Mouse (Mus musculus): Measurements from ENCODE around the gene Traf3ip2. TPM values are rescaled to one million over a fixed set of nuclear protein-coding genes. Genes with fewer than 3 reads are reported as not detected.
A peak's percentile ranks its signal among the peaks of the same experiment; 100 is the strongest.

Traf3ip2 gene
- polyA plus RNA-seq (2014; fragmentation: Nextera tagmentation; extraction: Ambion mirVana), result 12.5 and 12.9 TPM in 2 replicates

- H3K9me3 ChIP-seq (ENCODE audit: control insufficient read depth, low read length), result 0 out of 2 replicates have a peak, but pooled peaks cover 5% of the 10 kb centered on the region
- DNase-seq (ENCODE audit: low spot score) (no peak), ATAC-seq (ENCODE audit: low read depth) (peak; percentile 27; the same call in 1 of the 2 replicates)
- H3K36me3 ChIP-seq (ENCODE audit: control insufficient read depth, insufficient read depth, low read length), result no peaks in the 10 kb centered on the region
- WGBS, result 33% methylated on average over 4 of the region's 4 CpGs
- no peaks in the 10 kb centered on the region for H3K27me3 ChIP-seq (replicated peaks; ENCODE audit: control insufficient read depth, insufficient read depth, low read length)
- peak within 1 kb of the TSS; percentile 43 for H3K4me3 ChIP-seq (ENCODE audit: low read depth, low read length)
- H3K4me2 ChIP-seq (ENCODE audit: low read depth, low read length), result peak within 1 kb of the TSS; percentile 68
- H3K27ac ChIP-seq (replicated peaks; ENCODE audit: low read depth, low read length), result peak within 1 kb of the TSS; percentile 96
- H3K4me1 ChIP-seq (ENCODE audit: control insufficient read depth, insufficient read depth, low read length), result peaks cover 36% of the 10 kb centered on the region
- peak within 1 kb of the TSS; percentile 76 for H3K9ac ChIP-seq (ENCODE audit: low read depth, low read length)
These were observed at the start of gene Traf3ip2 for GRCm38 (mm10) chr10:39612633-39612988. Gene Traf3ip2, plus strand, starts transcription at chr10:39612934.

- peak overlapping the region; percentile 30; the same call in 1 of the 2 replicates for H3K9ac ChIP-seq (ENCODE audit: low read depth, low read length)
- H3K4me2 ChIP-seq (ENCODE audit: low read depth, low read length), result no peak overlapping the region
- H3K9me3 ChIP-seq (ENCODE audit: control insufficient read depth, low read length), result no peaks in the 10 kb centered on the region
- 40% methylated on average over 24 of the region's 24 CpGs for WGBS
- H3K27me3 ChIP-seq (replicated peaks; ENCODE audit: control insufficient read depth, insufficient read depth, low read length), result no peaks in the 10 kb centered on the region
- peaks cover 20% of the 10 kb centered on the region; the same call in 1 of the 2 replicates for H3K36me3 ChIP-seq (ENCODE audit: control insufficient read depth, insufficient read depth, low read length)
- ATAC-seq (ENCODE audit: low read depth) (peak; percentile 44; the same call in 1 of the 2 replicates), DNase-seq (ENCODE audit: low spot score) (no peak)
- H3K4me1 ChIP-seq (ENCODE audit: control insufficient read depth, insufficient read depth, low read length), result peaks cover 7% of the 10 kb centered on the region
- peak overlapping the region; percentile 61 for H3K27ac ChIP-seq (replicated peaks; ENCODE audit: low read depth, low read length)
- H3K4me3 ChIP-seq (ENCODE audit: low read depth, low read length), result no peak overlapping the region
These were observed 49.0 kb upstream of the Traf3ip2 start for GRCm38 (mm10) chr10:39563552-39564223.

DNA sequence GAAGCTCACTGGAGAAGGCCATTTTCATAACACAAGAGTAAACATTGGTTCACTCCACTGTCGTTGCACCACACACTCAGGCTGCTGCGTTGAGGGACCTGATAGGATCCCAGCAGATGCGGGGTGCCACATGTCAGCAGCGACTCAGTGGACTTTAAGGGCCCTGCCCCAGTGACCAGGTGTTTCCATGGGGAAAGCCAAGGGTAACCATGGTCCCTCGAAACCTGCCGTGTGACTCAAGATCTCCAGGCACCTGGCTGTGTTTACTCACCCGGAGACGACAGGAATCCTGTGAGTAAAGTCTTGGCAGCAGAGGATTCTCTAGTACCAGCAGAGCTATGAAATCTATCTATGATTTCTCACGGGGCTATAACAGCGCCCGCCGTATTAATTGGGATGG lies 45.8 kb upstream of the Traf3ip2 start:
- no peak overlapping the region for H3K4me2 ChIP-seq (ENCODE audit: low read depth, low read length)
- peaks cover 20% of the 10 kb centered on the region; the same call in 1 of the 2 replicates for H3K36me3 ChIP-seq (ENCODE audit: control insufficient read depth, insufficient read depth, low read length)
- ATAC-seq (ENCODE audit: low read depth) (peak; percentile 27; the same call in 1 of the 2 replicates), DNase-seq (ENCODE audit: low spot score) (no peak)
- H3K9me3 ChIP-seq (ENCODE audit: control insufficient read depth, low read length), result no peaks in the 10 kb centered on the region
- H3K9ac ChIP-seq (ENCODE audit: low read depth, low read length), result no peak overlapping the region
- no peak overlapping the region for H3K27ac ChIP-seq (replicated peaks; ENCODE audit: low read depth, low read length)
- 83% methylated on average over 12 of the region's 12 CpGs for WGBS
- H3K27me3 ChIP-seq (replicated peaks; ENCODE audit: control insufficient read depth, insufficient read depth, low read length), result no peaks in the 10 kb centered on the region
- no peak overlapping the region for H3K4me3 ChIP-seq (ENCODE audit: low read depth, low read length)
- peaks cover 14% of the 10 kb centered on the region for H3K4me1 ChIP-seq (ENCODE audit: control insufficient read depth, insufficient read depth, low read length)

DNA sequence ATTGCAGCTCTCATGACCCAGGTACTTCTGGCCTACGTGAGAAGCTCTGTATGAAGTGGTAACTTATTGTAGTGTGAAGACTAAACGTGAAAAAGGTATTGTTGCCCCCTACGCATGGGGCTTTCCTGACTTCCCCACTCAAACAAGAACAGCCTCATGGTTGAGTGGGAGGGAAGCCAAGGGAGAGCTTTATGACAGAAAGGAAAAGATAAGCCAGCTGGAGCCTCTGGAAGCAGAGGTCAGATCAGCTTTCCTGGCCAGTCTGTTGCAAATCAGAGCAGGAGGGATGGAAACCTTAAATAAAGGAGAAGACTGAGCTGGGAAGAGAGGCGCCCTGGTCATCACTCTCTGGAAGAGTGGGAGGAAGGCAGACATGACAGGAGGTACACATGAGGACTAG lies 43.7 kb upstream of the Traf3ip2 start:
- ATAC-seq (ENCODE audit: low read depth), result no peak
- Histone ChIP-seq H3K4me2 (ENCODE audit: low read depth, low read length) (no peak overlapping the region), H3K9ac (ENCODE audit: low read depth, low read length) (no peak overlapping the region)

GRCm38 (mm10) chr10:39571011-39571410 lies 41.7 kb upstream of the Traf3ip2 start:
- Histone ChIP-seq H3K4me2 (ENCODE audit: low read depth, low read length) (no peak overlapping the region), H3K9ac (ENCODE audit: low read depth, low read length) (no peak overlapping the region), H3K4me3 (ENCODE audit: low read depth, low read length) (no peak overlapping the region), H3K27ac (replicated peaks; ENCODE audit: low read depth, low read length) (peak overlapping the region; percentile 16; the same call in 1 of the 2 replicates), H3K27me3 (replicated peaks; ENCODE audit: control insufficient read depth, insufficient read depth, low read length) (no peaks in the 10 kb centered on the region), H3K4me1 (ENCODE audit: control insufficient read depth, insufficient read depth, low read length) (peaks cover 7% of the 10 kb centered on the region), H3K9me3 (ENCODE audit: control insufficient read depth, low read length) (no peaks in the 10 kb centered on the region), H3K36me3 (ENCODE audit: control insufficient read depth, insufficient read depth, low read length) (peaks cover 4% of the 10 kb centered on the region; the same call in 1 of the 2 replicates)
- ATAC-seq (ENCODE audit: low read depth), result no peak
- DNase-seq (ENCODE audit: low spot score), result no peak
- 32% methylated on average over 7 of the region's 7 CpGs for WGBS

More for the DNA sequence above, 43.7 kb upstream of the Traf3ip2 start:
- H3K27me3 ChIP-seq (replicated peaks; ENCODE audit: control insufficient read depth, insufficient read depth, low read length), result no peaks in the 10 kb centered on the region
- peaks cover 8% of the 10 kb centered on the region for H3K4me1 ChIP-seq (ENCODE audit: control insufficient read depth, insufficient read depth, low read length)
- no peaks in the 10 kb centered on the region for H3K9me3 ChIP-seq (ENCODE audit: control insufficient read depth, low read length)
- DNase-seq (ENCODE audit: low spot score), result no peak
- H3K36me3 ChIP-seq (ENCODE audit: control insufficient read depth, insufficient read depth, low read length), result peaks cover 17% of the 10 kb centered on the region; the same call in 1 of the 2 replicates
- no peak overlapping the region for H3K4me3 ChIP-seq (ENCODE audit: low read depth, low read length)
- no peak overlapping the region for H3K27ac ChIP-seq (replicated peaks; ENCODE audit: low read depth, low read length)
- 82% methylated on average over 4 of the region's 4 CpGs for whole genome bisulfite sequencing

GRCm38 (mm10) chr10:39572050-39572671 lies 40.6 kb upstream of the Traf3ip2 start:
- no peak overlapping the region for H3K9ac ChIP-seq (ENCODE audit: low read depth, low read length)
- H3K4me1 ChIP-seq (ENCODE audit: control insufficient read depth, insufficient read depth, low read length), result peaks cover 7% of the 10 kb centered on the region
- H3K27me3 ChIP-seq (replicated peaks; ENCODE audit: control insufficient read depth, insufficient read depth, low read length), result no peaks in the 10 kb centered on the region
- H3K27ac ChIP-seq (replicated peaks; ENCODE audit: low read depth, low read length), result no peak overlapping the region
- DNase-seq (ENCODE audit: low spot score), result no peak
- H3K9me3 ChIP-seq (ENCODE audit: control insufficient read depth, low read length), result no peaks in the 10 kb centered on the region
- no peak for ATAC-seq (ENCODE audit: low read depth)
- H3K36me3 ChIP-seq (ENCODE audit: control insufficient read depth, insufficient read depth, low read length), result no peaks in the 10 kb centered on the region
- no peak overlapping the region for H3K4me2 ChIP-seq (ENCODE audit: low read depth, low read length)
- whole genome bisulfite sequencing, result 61% methylated on average over 9 of the region's 9 CpGs
- H3K4me3 ChIP-seq (ENCODE audit: low read depth, low read length), result no peak overlapping the region

DNA sequence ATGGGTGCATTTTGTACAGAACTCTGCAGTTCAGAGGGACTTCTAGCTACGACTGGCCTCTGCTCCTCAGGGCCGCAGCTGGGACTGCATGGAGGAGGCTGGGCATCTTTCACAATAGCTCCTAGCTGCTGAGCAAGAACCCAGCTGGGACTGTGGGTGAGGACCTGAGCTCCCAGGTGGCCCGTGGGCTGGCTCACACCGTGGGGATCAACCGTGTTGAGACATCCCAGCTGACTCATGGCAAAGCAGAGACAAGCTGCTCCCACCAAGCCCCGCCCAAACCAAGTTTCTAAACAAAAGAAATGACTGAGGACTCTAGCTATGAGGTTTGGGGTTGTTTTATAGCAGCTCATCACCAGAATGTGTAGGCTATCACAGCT lies 40.1 kb upstream of the Traf3ip2 start:
- 43% methylated on average over 6 of the region's 6 CpGs for WGBS
- peak; percentile 80 for ATAC-seq (ENCODE audit: low read depth)
- Histone ChIP-seq H3K4me2 (ENCODE audit: low read depth, low read length) (no peak overlapping the region), H3K4me1 (ENCODE audit: control insufficient read depth, insufficient read depth, low read length) (peaks cover 7% of the 10 kb centered on the region), H3K9ac (ENCODE audit: low read depth, low read length) (no peak overlapping the region), H3K36me3 (ENCODE audit: control insufficient read depth, insufficient read depth, low read length) (no peaks in the 10 kb centered on the region), H3K4me3 (ENCODE audit: low read depth, low read length) (no peak overlapping the region), H3K9me3 (ENCODE audit: control insufficient read depth, low read length) (no peaks in the 10 kb centered on the region), H3K27ac (replicated peaks; ENCODE audit: low read depth, low read length) (no peak overlapping the region), H3K27me3 (replicated peaks; ENCODE audit: control insufficient read depth, insufficient read depth, low read length) (no peaks in the 10 kb centered on the region)
- DNase-seq (ENCODE audit: low spot score), result no peak

DNA sequence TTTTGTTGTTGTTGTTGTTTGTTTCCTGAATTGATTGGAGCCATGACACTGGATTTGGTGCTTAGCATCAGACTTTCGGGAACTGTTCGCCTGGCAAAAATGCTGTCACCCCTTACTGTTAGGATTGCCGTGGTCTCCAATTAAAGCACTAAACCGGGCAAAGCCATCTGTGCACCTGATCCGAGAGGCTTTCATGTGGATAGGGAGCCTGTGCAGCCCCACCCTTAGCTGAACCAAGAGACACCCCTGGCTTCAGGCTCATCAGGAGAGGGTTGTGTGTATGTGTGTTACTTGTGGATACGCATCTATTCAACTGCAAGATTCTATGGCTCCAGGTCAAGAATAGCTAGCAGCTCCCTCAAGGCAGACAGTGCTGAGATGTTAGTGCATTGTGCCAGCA lies 36.3 kb upstream of the Traf3ip2 start:
- peaks cover under 1% of the 10 kb centered on the region; the same call in 1 of the 2 replicates for H3K4me1 ChIP-seq (ENCODE audit: control insufficient read depth, insufficient read depth, low read length)
- H3K27ac ChIP-seq (replicated peaks; ENCODE audit: low read depth, low read length), result no peak overlapping the region
- 72% methylated on average over 6 of the region's 6 CpGs for WGBS
- no peak overlapping the region for H3K9ac ChIP-seq (ENCODE audit: low read depth, low read length)
- H3K4me2 ChIP-seq (ENCODE audit: low read depth, low read length), result no peak overlapping the region
- no peak overlapping the region for H3K4me3 ChIP-seq (ENCODE audit: low read depth, low read length)
- H3K36me3 ChIP-seq (ENCODE audit: control insufficient read depth, insufficient read depth, low read length), result no peaks in the 10 kb centered on the region
- no peak for DNase-seq (ENCODE audit: low spot score)
- H3K27me3 ChIP-seq (replicated peaks; ENCODE audit: control insufficient read depth, insufficient read depth, low read length), result no peaks in the 10 kb centered on the region
- no peak; the same call in 1 of the 2 replicates for ATAC-seq (ENCODE audit: low read depth)
- no peaks in the 10 kb centered on the region for H3K9me3 ChIP-seq (ENCODE audit: control insufficient read depth, low read length)

All from embryonic facial prominence, embryonic 14.5 days (tissue).